Mouse (Mus musculus) embryonic stem cell, embryonic (primary cell): ENCODE data around the gene Rpl7a.

ENCODE experiments used
- CTCF ChIA-PET, 4 experiments: fragments of 300-600 bp in 2 of 4; fragments of 350-600 bp in 2 of 4; sonication (Branson Sonifier 250); formaldehyde crosslinking; loops; one replicate each; lab custom pipeline; 2022; ENCODE audit warnings: inconsistent platforms in 2 of 4; lab: Charles Lee
- POLR2A ChIA-PET, 4 experiments: fragments of 300-600 bp in 2 of 4; fragments of 350-600 bp in 2 of 4; sonication (Branson Sonifier 250); formaldehyde crosslinking; loops; one replicate each; lab custom pipeline; 2022; ENCODE audit warnings: antibody characterized with exemption in 4 of 4, inconsistent platforms in 1 of 4; lab: Charles Lee

Gene Rpl7a

DNA sequence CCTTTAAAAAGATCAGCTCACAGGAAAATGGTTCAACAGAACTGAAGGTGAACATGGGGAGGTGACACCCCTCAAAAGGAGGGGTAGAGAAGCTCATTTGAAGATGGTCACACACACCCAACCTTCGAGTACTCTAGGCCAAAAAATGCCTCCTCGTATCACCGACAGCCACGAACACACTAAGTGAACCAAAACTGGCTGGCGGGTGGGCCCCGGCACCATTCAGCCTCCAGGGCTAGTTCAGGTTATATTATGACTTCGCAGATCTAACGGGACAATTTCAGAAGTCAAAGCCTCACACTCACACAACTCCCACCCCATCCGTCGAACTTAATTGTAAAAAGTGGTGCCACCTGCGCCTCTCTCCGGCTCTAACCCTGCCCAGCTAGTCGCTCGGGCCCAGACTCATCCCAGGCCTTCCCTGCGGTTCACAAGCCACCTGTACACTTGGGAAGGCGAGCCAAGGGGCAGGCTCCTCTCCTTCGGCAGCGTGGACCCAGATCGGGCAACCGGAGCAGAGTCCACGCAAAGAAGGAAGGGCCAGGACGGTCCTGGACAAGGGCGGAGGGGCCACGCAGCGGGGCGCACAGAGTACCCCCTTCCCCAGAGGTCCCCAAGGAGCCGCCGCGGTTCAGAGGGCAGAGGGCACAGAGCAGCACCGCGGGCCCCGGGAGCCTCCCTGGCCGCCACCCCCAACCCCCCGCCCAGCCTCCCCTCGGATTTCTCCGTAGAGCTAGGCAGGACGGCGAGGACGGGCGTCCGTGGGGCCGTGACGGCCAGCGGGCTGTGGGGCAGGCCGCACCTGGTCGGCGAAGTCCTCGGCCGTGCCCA is 22.1 kb downstream of the Rpl7a start:
- ChIA-PET CTCF (interaction anchor here (0.6 to 1.8 kb wide), 6 partner anchors 17 to 106 kb away, joined by 3 to 5 read pairs (median 4); partner anchors contain the start of gene Surf6 (in 1 of the 4)), POLR2A (interaction anchor here (0.5 to 4.9 kb wide), 51 partner anchors 8 to 793 kb away, joined by 3 to 97 read pairs (median 3); partner anchors contain the start of genes Surf6 (in 4 of the 4), Surf1 (in 2 of the 4), Surf2 (in 2 of the 4) and Qsox2 (in 1 of the 4))

DNA sequence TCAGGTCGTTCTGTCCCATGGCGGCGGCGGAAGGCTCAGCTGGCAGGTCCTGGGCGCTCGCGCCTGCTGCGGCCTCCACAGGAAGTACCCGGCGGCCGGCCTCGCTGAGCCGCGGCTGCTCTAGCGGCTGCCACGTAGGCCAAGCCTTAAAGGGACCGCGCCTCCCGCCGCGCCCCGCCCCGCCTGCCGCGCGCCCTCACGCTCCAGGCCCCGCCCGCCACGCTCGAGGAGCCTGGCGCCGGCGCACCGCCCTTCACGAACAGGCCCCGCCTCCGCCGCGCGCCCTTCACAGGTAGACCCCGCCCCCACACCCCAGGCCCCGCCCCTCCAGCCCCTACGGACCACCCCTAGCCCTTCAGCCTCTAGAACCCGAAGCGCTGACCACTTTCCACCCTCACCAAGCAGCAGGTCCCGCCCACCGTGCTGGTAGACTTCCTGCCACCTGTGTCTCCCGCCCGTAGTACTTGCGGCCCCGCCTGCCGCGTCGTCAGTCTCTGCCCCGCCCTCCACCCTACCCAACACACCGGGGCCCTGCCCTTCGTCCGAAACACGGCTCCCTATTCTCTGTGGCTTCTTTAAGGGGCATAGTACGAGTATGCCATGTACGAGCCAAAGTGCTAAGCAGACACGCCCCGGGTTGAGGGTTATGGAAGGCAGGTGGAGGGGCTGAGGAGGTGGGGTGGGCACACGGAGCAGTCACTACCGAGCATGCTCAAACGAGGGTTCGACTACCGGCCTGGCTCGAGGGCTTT is 22.9 kb downstream of the Rpl7a start, which contains the start of the genes Surf4 and Stkld1:
Gene Surf4 (minus strand): TSS at position 625 of the 752 bp plus-strand sequence.
Gene Stkld1 (plus strand): TSS at position 744 of the 752 bp plus-strand sequence.
- ChIA-PET CTCF (interaction anchor here in 3 of 4 experiments (0.6 to 1.8 kb wide), 5 partner anchors 15 to 106 kb away, joined by 3 to 5 read pairs (median 3); partner anchors contain the start of gene Surf6 (in 1 of the 3)), POLR2A (interaction anchor here (0.5 to 4.9 kb wide), 41 partner anchors 8 to 793 kb away, joined by 3 to 97 read pairs (median 4); partner anchors contain the start of genes Surf6 (in 3 of the 4), Surf1 (in 2 of the 4), Surf2 (in 2 of the 4) and Qsox2 (in 1 of the 4))

DNA sequence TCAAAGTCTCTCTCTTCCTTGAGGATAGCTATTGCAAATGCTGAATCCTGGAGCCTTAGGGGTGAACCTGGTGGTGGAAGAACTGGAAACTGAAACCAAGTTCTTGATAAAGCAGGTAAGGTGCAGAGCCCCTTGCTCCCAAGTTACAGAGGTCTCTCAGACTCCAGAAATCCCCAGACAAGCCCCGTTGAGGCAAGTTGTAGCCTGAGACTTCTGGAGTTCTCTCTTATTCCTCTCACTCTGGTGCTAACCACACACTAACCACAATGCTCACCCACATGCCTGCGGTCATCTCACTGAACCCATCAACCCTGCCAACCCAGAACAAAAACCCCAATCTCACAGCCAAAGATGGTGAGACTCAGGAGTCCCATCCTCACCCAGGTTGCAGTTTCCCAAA is 24.7 kb downstream of the Rpl7a start:
- CTCF ChIA-PET = no interaction called here
- POLR2A ChIA-PET = interaction anchor here in 2 of 4 experiments (1.0 to 4.8 kb wide), 16 partner anchors 10 to 490 kb away, joined by 3 to 34 read pairs (median 4); partner anchors contain the start of genes Surf6 (in 2 of the 2), Sec16a (in 1 of the 2), Surf1 (in 1 of the 2) and Surf2 (in 1 of the 2)

DNA sequence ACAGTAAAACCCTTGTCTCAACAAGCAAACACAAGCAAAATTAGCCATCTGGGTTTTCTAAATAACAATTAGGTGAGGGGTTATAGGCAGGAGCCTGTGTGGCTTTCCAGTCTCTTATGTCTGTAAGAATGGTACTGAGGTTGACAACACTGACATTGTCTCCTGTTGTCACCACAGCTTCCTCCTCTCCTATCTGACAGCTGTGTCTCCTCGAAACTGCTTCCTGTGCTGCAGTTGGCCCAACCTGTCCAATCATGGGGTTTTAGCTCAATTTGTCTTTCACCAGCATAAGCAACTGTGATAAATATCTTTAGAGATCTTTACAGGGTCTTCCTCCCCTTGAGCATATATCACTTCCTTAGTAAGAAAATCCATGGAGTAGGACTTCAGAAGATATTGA is 25.9 kb downstream of the Rpl7a start:
- POLR2A ChIA-PET = interaction anchor here in 1 of 4 experiments (0.9 to 1.0 kb wide), 3 partner anchors 13 to 300 kb away, joined by 3 to 4 read pairs (median 3); partner anchors contain the start of gene Surf6
- CTCF ChIA-PET = interaction anchor here in 1 of 4 experiments (0.9 kb wide), 1 partner anchor 21 kb away, joined by 3 read pairs; no protein-coding TSS in a partner anchor

DNA sequence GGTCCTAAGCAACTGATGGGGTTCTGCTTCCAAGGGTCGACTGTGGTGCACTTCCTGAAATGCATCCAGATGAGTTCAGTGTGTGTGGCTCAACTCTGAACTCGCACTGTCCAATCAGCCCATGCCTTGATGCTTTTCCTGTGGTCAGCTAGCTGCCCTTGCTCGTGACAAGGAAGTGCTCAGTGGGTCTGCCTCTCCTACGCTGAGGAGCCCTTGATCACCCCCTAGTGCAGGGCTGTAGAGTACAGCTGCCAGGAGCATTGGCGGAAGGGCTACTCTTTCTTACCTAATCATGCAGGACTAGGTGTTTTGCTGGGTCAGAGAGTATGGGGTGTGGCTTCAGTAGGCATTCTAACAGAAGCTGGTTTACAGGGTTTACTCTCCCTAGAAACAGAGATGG is 31.0 kb downstream of the Rpl7a start:
- ChIA-PET CTCF (interaction anchor here in 1 of 4 experiments (1.5 to 1.9 kb wide), 2 partner anchors 12 to 86 kb away, joined by 4 to 6 read pairs; partner anchors contain the start of gene Slc2a6), POLR2A (interaction anchor here in 3 of 4 experiments (0.9 to 2.6 kb wide), 7 partner anchors 9 to 49 kb away, joined by 3 to 9 read pairs (median 4); no protein-coding TSS in a partner anchor)

DNA sequence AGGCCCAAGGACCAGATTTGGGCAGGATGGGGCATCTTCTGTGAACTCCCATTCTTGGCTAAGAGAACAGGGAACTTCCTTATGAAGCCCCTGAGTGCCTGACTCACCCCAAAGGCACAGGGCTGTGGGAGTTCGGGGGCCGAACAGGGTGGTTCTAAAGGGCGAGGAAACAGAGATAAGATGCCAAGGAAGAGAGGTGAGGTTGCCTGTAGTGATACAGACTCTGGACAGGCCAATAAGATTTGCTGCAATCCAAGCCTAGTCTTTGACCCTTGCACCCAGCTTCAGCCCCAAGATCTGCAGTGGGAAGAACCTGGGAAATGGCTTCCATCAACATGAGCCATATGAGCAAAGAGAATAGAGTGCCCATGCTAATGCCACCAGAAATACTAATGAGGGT is 32.7 kb downstream of the Rpl7a start:
- ChIA-PET POLR2A (no interaction called here), CTCF (no interaction called here)

DNA sequence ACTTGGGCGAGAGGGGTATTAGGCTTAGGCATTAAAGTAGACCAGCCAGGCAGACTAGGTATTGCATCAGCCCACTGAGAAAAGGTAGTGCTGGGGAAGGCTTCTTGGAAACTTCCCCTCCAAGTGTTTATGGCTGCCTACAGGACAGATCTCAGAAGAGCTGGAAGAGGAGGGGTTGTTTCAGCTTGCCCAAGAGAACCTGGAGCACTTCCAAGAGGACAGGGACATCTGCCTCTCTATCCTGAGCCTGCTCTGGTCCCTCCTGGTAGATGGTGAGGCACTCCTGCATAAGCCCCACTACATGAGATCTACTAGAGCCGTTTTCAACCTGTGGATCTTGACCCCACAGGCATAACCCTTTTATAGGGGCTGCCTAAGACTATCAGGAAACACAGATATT is 39.8 kb downstream of the Rpl7a start:
- ChIA-PET POLR2A (interaction anchor here in 1 of 4 experiments (1.3 to 2.5 kb wide), 2 partner anchors 14 to 18 kb away, joined by 3 to 8 read pairs; no protein-coding TSS in a partner anchor), CTCF (no interaction called here)

DNA sequence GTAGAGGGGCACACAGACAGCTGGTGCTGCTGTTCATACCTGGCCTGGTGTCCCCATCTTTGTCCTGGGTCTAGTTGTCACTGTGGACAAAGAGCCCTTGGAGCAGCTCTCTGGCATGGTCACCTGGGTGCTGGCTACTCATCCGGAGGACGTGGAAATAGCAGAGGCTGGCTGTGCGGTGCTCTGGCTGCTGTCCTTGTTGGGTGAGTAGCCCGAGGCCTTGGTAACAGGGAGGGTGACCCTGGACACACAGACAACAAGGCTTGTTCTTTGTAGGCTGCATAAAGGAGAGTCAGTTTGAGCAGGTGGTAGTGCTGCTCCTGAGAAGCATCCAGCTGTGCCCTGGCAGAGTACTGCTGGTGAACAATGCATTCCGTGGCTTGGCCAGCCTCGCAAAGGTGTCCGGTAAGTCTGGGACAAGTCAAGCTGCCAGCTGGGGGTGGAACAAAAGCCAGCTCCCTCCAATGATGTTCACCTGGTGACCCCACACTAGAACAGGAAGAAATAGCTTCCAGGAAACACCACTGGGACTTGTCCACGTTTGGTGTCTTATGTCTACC is 40.9 kb downstream of the Rpl7a start:
- CTCF ChIA-PET = interaction anchor here in 1 of 4 experiments (0.7 kb wide), 1 partner anchor 1312 kb away, joined by 6 read pairs; no protein-coding TSS in a partner anchor
- POLR2A ChIA-PET = interaction anchor here in 2 of 4 experiments (0.6 to 2.5 kb wide), 7 partner anchors 10 to 347 kb away, joined by 3 to 8 read pairs (median 3); partner anchors contain the start of genes Agpat2 (in 1 of the 2) and Surf6 (in 1 of the 2)

DNA sequence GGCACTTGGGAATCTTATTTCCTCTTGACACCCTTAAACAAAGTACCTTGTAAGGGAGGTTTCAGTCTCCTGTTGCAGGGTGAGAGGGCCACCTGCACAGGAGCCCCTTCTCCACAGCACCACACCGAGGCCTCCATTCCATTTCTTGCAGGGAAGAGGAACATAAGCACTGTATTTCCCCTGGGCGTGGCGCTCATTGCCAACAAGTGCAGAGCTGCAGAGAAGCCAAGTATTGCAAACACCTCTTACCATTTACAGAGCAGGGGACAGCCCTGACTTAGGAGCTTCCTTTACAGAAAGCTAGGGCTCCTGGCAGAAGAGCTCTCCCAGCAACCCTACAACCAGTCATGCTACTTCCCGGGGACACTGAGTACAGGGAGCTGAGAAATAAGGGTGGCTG is 41.6 kb downstream of the Rpl7a start:
- ChIA-PET POLR2A (interaction anchor here (0.5 to 1.8 kb wide), 10 partner anchors 10 to 348 kb away, joined by 3 to 6 read pairs (median 3); partner anchors contain the start of genes Agpat2 (in 1 of the 4) and Surf6 (in 1 of the 4)), CTCF (interaction anchor here in 1 of 4 experiments (0.7 kb wide), 1 partner anchor 1313 kb away, joined by 6 read pairs; no protein-coding TSS in a partner anchor)

DNA sequence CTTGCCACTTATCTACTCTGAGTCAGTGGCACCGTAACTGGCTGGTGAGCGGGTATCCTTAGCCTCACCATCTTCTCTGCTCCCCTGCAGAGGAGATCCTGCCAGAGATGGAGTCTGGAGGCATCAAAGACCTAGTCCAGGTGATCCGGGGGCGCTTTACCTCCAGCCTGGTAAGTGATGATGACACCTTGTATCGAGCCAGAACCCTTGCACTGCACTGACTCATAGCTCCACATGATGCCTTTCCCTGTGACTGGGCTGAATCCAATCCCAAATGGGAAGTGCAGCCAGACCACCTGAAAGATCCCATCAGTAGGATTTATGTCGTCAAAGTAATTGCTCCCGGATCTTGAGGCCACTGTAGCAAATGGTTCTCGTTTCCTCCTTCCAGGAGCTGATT is 42.3 kb downstream of the Rpl7a start:
- ChIA-PET POLR2A (interaction anchor here in 3 of 4 experiments (0.7 to 1.8 kb wide), 6 partner anchors 11 to 50 kb away, joined by 3 to 6 read pairs (median 4); partner anchors contain the start of gene Surf6 (in 1 of the 3)), CTCF (no interaction called here)

DNA sequence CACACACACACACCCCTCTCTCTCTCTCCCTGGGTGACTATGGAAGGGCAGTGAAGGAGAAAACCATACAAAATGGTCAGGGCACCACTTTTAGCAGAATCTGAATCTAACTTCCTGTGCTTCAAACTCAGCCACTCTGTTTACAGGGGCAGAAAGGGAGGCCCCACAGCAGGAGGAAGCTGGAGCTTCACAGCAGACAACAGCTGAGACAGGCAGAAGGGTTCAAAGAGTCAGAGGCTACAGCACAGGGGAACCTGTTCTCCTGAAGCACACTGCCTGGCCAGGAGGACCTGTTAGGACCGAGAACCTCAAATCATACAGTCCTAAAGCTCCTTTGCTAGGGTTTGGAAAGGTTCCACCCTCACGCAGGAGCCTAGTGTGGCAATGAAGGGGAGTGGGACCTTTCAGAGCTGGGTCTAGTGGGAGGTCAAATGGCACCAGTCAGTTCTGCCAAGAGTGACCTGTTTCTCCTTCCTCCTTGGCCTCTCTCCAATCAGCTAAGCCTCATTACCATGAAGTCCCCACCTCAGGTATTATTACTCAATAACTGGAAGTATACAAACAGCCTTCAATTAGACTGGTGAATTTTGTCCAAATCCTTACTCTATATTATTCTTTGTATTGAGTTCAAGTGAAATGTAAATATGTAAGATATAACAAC is 44.3 kb downstream of the Rpl7a start:
- ChIA-PET POLR2A (interaction anchor here in 1 of 4 experiments (0.8 to 1.3 kb wide), 4 partner anchors 9 to 319 kb away, joined by 3 to 4 read pairs (median 4); no protein-coding TSS in a partner anchor), CTCF (no interaction called here)

DNA sequence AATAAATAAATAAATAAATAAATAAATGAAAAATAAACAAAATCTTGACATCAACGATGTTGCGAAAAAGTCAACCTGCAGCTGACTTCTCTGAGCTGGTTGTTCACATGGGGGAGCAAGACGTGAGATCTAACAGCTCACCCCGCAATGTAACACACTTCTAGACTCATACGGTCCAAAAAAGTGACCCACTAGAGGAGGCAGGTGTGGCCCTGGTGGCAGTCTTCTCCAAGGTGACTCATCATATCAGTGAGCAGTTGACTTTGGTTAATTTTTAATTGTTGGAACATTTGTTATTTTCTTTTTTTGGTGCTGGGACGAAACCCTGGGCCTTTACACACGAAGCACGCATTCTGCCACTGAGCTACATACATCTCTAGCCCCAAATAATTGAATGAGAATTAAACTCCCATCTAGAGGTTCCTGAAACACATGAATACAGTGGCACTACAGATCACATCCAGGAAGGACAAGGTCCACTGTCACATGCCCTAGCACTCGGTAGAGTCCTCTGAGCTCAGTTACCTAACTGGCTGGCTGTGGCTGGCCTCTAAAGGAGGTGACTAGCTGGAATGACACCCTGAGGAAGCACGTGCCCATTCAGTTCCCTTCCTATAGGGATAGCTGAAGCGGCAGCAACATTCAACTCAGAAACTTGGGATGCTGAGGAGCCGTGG is 46.4 kb downstream of the Rpl7a start:
- CTCF ChIA-PET = interaction anchor here in 1 of 4 experiments (0.6 to 1.2 kb wide), 2 partner anchors 21 to 83 kb away, joined by 3 read pairs; no protein-coding TSS in a partner anchor
- POLR2A ChIA-PET = interaction anchor here in 3 of 4 experiments (0.9 to 1.4 kb wide), 5 partner anchors 8 to 54 kb away, joined by 3 to 6 read pairs (median 3); partner anchors contain the start of gene Surf6 (in 1 of the 3)

DNA sequence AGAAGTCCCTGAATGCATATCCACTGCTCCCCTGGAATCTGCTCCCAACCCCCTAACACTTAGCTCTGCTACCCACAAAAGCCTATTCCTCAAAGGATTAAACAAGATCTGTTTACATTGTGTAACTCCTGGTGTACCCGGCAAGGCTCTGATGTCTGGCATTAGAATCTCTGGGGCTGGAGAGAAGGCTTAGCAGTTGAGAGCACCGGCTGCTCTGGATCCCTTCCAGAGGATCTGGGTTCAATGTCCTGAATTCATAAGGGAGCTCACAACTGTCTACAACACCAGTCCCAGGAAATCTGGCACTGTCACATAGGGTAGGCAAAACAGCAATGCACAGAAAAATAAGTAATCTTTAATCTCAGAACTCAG is 46.9 kb downstream of the Rpl7a start:
- ChIA-PET CTCF (interaction anchor here in 1 of 4 experiments (0.6 to 1.2 kb wide), 2 partner anchors 21 to 82 kb away, joined by 3 read pairs; no protein-coding TSS in a partner anchor), POLR2A (interaction anchor here in 3 of 4 experiments (0.9 to 1.4 kb wide), 5 partner anchors 8 to 55 kb away, joined by 3 to 6 read pairs (median 3); partner anchors contain the start of gene Surf6 (in 1 of the 3))

DNA sequence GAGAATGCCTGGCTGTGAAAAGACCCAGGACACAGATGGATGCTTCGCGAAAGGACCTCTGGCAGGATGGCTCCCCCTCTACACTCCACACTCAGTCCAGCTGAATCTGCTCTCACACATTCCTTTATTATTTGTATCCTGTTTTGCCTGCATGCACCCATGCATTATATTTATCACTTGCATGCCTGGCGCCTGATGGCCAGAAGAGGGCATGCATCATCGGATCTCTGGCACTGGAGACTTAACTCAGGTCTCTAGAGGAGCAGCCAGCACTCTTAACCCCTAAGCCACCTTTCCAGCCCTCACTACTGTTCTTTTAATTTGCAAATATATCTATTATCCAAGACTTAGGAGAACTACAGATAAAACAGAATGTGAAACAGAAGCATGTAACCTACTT is 50.2 kb downstream of the Rpl7a start:
- POLR2A ChIA-PET = interaction anchor here in 1 of 4 experiments (2.0 kb wide), 1 partner anchor 58 kb away, joined by 5 read pairs; the partner anchor contains the start of gene Surf6
- CTCF ChIA-PET = no interaction called here
